Mouse (Mus musculus) cortical plate, adult 2 months (tissue): ENCODE data around the gene Wfdc2.

Experiments
- CTCF ChIP-seq: fragments of 200-500 bp; IDR thresholded peaks from 2 replicates; pipeline ENCODE4 v1.5.1; 2011; ENCODE audit warnings: mild to moderate bottlenecking, control low read depth, low read length; ENCODE audit not compliant: insufficient read depth; ENCODE audit errors: extremely low read depth
- POLR2A ChIP-seq: fragments of 200-500 bp; IDR thresholded peaks from 2 replicates; pipeline ENCODE4 v1.6.1; 2011; ENCODE audit warnings: mild to moderate bottlenecking, low read length, control low read depth; ENCODE audit not compliant: insufficient read depth; ENCODE audit errors: extremely low read depth

- no peak for TF ChIP-seq POLR2A
- TF ChIP-seq CTCF, result no peak
Observed at GRCm38 (mm10) chr2:164534315-164534714, 27.9 kb upstream of the Wfdc2 start.
